Mouse (Mus musculus): ENCODE data around the gene Lgals3bp. TPM values are rescaled to one million over a fixed set of nuclear protein-coding genes. Genes with fewer than 3 reads are reported as not detected.

Gene Lgals3bp
- polyA plus RNA-seq, 1 experiment, result 253 TPM

DNA sequence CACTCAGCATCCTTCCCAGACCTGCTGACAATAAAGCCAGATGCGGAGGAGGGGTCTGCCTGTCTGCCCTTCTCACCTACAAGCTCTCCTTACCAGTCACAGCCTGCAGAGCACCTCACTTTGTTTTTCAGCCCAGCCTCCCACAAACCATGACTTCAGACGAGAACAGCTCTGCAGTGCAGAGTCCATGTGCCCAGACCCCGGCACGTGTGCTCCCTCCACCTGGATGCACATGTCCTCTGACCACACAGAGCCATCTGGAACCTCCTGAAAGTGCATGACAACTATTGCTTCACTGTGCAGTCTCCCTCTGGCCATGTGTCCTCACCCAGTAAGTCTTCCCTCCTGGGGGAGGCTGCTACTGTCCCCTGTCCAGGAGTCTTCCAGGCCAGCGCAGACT lies 12.4 kb upstream of the Lgals3bp start:
- WGBS, result 94% methylated on average over 5 of the region's 5 CpGs
- peaks cover 20% of the 10 kb centered on the region for H3K36me3 ChIP-seq (ENCODE audit: control insufficient read depth, insufficient read depth, low read length)

DNA sequence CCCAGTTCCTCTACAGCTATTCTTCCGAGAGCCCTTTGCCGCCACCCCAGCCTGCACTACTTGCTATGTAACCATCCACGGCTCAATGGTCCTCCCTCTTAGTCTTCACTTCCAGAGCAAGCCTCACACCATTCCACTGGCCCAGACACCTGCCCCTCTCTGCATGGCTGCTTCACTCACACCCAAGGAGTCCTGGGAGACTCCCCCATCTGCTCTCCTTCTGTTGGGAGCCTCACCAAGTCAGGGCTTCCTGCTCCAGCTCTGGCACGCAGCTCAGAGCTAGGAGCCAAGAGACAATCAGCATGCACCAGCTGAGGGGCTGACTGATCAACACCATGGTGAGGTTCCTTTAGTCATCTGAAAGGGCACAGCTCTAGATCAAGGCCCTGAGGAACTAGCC lies 11.2 kb upstream of the Lgals3bp start:
- no peak for TF ChIP-seq CTCF (IDR thresholded peaks at IDR 0.05; ENCODE audit: extremely low read depth, insufficient read depth, insufficient read length, insufficient replicate concordance)
- H3K27me3 ChIP-seq (ENCODE audit: control insufficient read depth, insufficient read depth, low read length), result no peaks in the 10 kb centered on the region
- H3K27ac ChIP-seq (ENCODE audit: insufficient read depth, low read length), result no peak overlapping the region
- no peak for DNase-seq (ENCODE audit: low read depth in 1 of 2, low spot score in 2 of 2)
- 72% methylated on average over 4 of the region's 4 CpGs for WGBS
- peaks cover 7% of the 10 kb centered on the region for H3K4me1 ChIP-seq (ENCODE audit: control insufficient read depth, insufficient read depth, insufficient read length)
- no peak overlapping the region for H3K4me3 ChIP-seq (ENCODE audit: extremely low read depth, insufficient read depth, insufficient read length)
- peaks cover 24% of the 10 kb centered on the region for H3K36me3 ChIP-seq (ENCODE audit: control insufficient read depth, insufficient read depth, low read length)

More for the DNA sequence above, 12.4 kb upstream of the Lgals3bp start:
- Histone ChIP-seq H3K4me1 (ENCODE audit: control insufficient read depth, insufficient read depth, insufficient read length) (peaks cover 10% of the 10 kb centered on the region), H3K27me3 (ENCODE audit: control insufficient read depth, insufficient read depth, low read length) (no peaks in the 10 kb centered on the region), H3K27ac (ENCODE audit: insufficient read depth, low read length) (no peak overlapping the region), H3K4me3 (ENCODE audit: extremely low read depth, insufficient read depth, insufficient read length) (no peak overlapping the region)
- TF ChIP-seq POLR2A (IDR thresholded peaks at IDR 0.05; ENCODE audit: low read depth, low read length) (no peak), CTCF (IDR thresholded peaks at IDR 0.05; ENCODE audit: extremely low read depth, insufficient read depth, insufficient read length, insufficient replicate concordance) (no peak)
- no peak for DNase-seq (ENCODE audit: low read depth in 1 of 2, low spot score in 2 of 2)

DNA sequence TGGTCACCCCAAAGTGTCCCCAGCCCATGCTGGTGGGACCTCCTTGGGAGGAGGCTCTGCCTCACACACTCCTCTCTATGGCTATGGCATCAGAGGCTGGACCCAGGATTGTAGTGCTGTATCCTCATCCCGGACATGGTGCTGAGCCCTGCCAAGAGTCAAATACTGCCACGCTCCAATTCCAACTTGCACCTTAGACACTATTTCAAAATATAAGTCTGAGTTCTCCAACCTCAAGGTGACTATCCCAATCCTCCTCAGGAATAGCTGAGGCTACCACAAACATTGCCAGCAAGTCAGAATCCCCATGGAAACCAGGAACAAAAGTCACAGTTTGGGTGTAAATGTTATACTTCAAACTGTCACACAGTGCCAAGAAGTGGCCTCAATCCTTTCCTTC lies 10.7 kb upstream of the Lgals3bp start:
- H3K4me1 ChIP-seq (ENCODE audit: control insufficient read depth, insufficient read depth, insufficient read length), result peaks cover 3% of the 10 kb centered on the region
- peaks cover 24% of the 10 kb centered on the region for H3K36me3 ChIP-seq (ENCODE audit: control insufficient read depth, insufficient read depth, low read length)
- no peak overlapping the region for H3K27ac ChIP-seq (ENCODE audit: insufficient read depth, low read length)
- H3K27me3 ChIP-seq (ENCODE audit: control insufficient read depth, insufficient read depth, low read length), result no peaks in the 10 kb centered on the region
- TF ChIP-seq POLR2A (IDR thresholded peaks at IDR 0.05; ENCODE audit: low read depth, low read length), result no peak
- TF ChIP-seq CTCF (IDR thresholded peaks at IDR 0.05; ENCODE audit: extremely low read depth, insufficient read depth, insufficient read length, insufficient replicate concordance), result no peak
- DNase-seq (ENCODE audit: low read depth in 1 of 2, low spot score in 2 of 2), result no peak
- H3K4me3 ChIP-seq (ENCODE audit: extremely low read depth, insufficient read depth, insufficient read length), result no peak overlapping the region
- 86% methylated on average over 2 of the region's 2 CpGs for WGBS

DNA sequence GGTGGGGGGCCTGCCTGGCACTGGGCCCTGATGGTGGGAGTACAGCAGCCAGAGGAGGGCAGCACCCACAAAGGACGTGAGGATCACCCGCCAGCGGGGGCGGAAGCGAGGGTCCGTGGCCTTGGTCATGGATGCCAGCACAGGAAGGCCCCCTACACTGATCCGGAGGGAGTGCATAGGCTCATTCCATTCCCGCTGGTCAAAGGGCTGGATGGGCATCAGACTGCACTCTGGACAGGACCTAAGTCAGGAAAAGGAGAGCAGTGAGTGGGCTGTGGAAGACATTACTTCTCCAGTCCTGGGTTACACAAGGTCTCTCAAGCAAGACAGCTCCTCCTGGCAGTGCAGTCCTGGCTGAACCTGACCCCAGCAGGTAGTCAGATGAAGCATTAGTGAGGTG lies 9.4 kb upstream of the Lgals3bp start:
- no peak overlapping the region for H3K4me3 ChIP-seq (ENCODE audit: extremely low read depth, insufficient read depth, insufficient read length)
- DNase-seq (ENCODE audit: low read depth in 1 of 2, low spot score in 2 of 2), result no peak
- WGBS, result 95% methylated on average over 8 of the region's 8 CpGs
- TF ChIP-seq CTCF (IDR thresholded peaks at IDR 0.05; ENCODE audit: extremely low read depth, insufficient read depth, insufficient read length, insufficient replicate concordance) (no peak), POLR2A (IDR thresholded peaks at IDR 0.05; ENCODE audit: low read depth, low read length) (no peak)
- H3K36me3 ChIP-seq (ENCODE audit: control insufficient read depth, insufficient read depth, low read length), result peaks cover 35% of the 10 kb centered on the region
- H3K27ac ChIP-seq (ENCODE audit: insufficient read depth, low read length), result no peak overlapping the region
- H3K27me3 ChIP-seq (ENCODE audit: control insufficient read depth, insufficient read depth, low read length), result no peaks in the 10 kb centered on the region
- no peaks in the 10 kb centered on the region; the same call in 1 of the 2 replicates for H3K4me1 ChIP-seq (ENCODE audit: control insufficient read depth, insufficient read depth, insufficient read length)

DNA sequence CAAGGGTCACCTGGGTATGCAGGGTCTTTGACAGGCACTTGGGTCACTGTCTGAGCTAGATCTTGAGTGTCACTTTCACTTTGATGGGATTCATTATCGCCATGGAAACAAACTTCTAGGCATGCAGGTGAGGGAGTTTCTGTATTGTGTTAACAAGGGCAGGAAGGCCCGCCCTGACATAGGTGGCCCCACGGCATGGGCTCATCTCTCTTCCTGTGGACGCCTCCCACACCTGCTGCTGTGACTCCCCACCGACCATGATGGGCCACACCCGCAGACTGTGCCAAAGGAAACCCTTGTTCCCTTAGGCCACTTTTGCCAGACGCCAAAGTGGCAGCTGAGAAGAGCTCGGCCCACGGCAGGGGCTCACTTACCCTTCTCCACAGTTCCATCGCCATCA lies 8.6 kb upstream of the Lgals3bp start:
- WGBS, result 91% methylated on average over 10 of the region's 10 CpGs
- Histone ChIP-seq H3K27me3 (ENCODE audit: control insufficient read depth, insufficient read depth, low read length) (no peaks in the 10 kb centered on the region), H3K4me3 (ENCODE audit: extremely low read depth, insufficient read depth, insufficient read length) (no peak overlapping the region), H3K27ac (ENCODE audit: insufficient read depth, low read length) (no peak overlapping the region), H3K36me3 (ENCODE audit: control insufficient read depth, insufficient read depth, low read length) (peaks cover 33% of the 10 kb centered on the region), H3K4me1 (ENCODE audit: control insufficient read depth, insufficient read depth, insufficient read length) (no peaks in the 10 kb centered on the region; the same call in 1 of the 2 replicates)
- no peak for DNase-seq (ENCODE audit: low read depth in 1 of 2, low spot score in 2 of 2)
- TF ChIP-seq POLR2A (IDR thresholded peaks at IDR 0.05; ENCODE audit: low read depth, low read length), result no peak
- TF ChIP-seq CTCF (IDR thresholded peaks at IDR 0.05; ENCODE audit: extremely low read depth, insufficient read depth, insufficient read length, insufficient replicate concordance), result no peak

DNA sequence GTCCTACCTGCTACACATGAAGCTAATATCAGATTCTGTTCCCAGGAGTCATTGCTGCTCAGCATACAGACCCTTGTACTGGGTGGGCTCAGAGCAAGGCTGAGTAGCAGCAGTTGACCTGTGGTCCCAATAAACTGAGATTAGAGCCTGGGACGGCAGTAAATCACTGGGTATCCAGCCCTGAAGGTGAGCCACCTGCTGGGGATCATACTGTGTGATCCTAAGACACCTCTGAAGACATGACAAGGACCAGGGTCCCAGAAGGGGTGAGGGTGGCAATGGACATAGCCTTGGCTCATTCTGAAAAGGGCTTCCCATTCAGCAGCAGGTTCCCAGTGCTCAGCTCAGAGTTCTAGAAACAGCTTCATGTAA lies 8.2 kb upstream of the Lgals3bp start:
- TF ChIP-seq POLR2A (IDR thresholded peaks at IDR 0.05; ENCODE audit: low read depth, low read length) (no peak), CTCF (IDR thresholded peaks at IDR 0.05; ENCODE audit: extremely low read depth, insufficient read depth, insufficient read length, insufficient replicate concordance) (no peak)
- Histone ChIP-seq H3K36me3 (ENCODE audit: control insufficient read depth, insufficient read depth, low read length) (peaks cover 30% of the 10 kb centered on the region), H3K4me3 (ENCODE audit: extremely low read depth, insufficient read depth, insufficient read length) (no peak overlapping the region), H3K27me3 (ENCODE audit: control insufficient read depth, insufficient read depth, low read length) (no peaks in the 10 kb centered on the region), H3K27ac (ENCODE audit: insufficient read depth, low read length) (no peak overlapping the region), H3K4me1 (ENCODE audit: control insufficient read depth, insufficient read depth, insufficient read length) (no peaks in the 10 kb centered on the region; the same call in 1 of the 2 replicates)
- no peak for DNase-seq (ENCODE audit: low read depth in 1 of 2, low spot score in 2 of 2)
- WGBS, result 87% methylated on average over 1 of the region's 1 CpGs

DNA sequence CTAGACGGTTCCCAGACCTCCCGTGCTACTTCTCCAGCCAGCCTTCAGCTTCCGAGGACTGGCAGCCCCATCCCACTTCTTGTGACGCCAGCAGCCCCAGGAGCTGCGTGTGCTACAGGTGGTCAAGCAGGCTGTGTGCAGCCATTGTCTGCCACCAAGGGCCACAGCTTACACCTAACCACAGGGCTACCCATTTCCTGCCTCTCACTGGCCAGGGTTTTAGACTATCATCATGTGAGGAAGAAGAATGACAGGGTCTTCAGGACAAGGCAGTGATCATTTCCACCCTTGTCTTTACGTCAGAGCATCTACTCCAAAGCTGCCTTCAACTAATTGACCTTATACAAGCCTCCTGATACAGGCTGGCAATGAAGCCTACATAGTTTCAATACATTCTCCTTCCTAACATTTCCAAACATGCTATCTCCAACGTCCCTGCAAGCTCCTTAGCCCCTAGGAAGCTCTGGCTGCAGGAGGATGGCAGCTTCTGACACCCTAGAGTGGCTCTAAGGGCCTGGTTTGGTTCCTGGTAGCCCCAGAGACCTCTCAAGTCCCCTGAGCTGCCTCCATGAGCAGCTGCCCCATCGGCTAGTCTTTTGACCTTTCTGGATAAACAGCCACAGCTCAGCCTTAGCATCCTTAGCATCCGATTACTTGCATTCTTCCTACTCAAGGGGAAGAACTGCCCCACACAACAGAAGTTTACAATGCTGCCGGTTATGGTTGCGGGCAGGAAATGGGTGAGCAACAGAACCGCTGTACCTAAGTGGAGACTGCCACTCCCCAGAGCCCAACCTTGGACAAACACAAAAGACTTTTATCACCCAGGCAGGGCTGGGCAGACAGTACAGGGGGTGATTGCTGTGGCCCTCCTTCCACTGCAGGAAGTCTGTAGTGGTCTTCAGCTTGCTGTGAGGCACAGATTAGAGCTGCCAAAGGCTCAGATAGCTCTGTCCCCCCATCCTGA lies 7.5 kb upstream of the Lgals3bp start:
- no peak for DNase-seq (ENCODE audit: low read depth in 1 of 2, low spot score in 2 of 2)
- WGBS, result 88% methylated on average over 12 of the region's 12 CpGs
- Histone ChIP-seq H3K36me3 (ENCODE audit: control insufficient read depth, insufficient read depth, low read length) (peaks cover 30% of the 10 kb centered on the region), H3K4me1 (ENCODE audit: control insufficient read depth, insufficient read depth, insufficient read length) (peaks cover 4% of the 10 kb centered on the region; the same call in 1 of the 2 replicates), H3K27ac (ENCODE audit: insufficient read depth, low read length) (no peak overlapping the region), H3K4me3 (ENCODE audit: extremely low read depth, insufficient read depth, insufficient read length) (no peak overlapping the region), H3K27me3 (ENCODE audit: control insufficient read depth, insufficient read depth, low read length) (no peaks in the 10 kb centered on the region)
- TF ChIP-seq POLR2A (IDR thresholded peaks at IDR 0.05; ENCODE audit: low read depth, low read length) (no peak), CTCF (IDR thresholded peaks at IDR 0.05; ENCODE audit: extremely low read depth, insufficient read depth, insufficient read length, insufficient replicate concordance) (no peak)
